Mouse (Mus musculus) adrenal gland, postnatal 25 days (tissue): ENCODE measurements around the gene Nipbl. TPM values are rescaled to one million over a fixed set of nuclear protein-coding genes. Genes with fewer than 3 reads are reported as not detected.

ENCODE experiments used
- DNase-seq: peaks from one replicate; pipeline ENCODE4 v3.0.0; 2021; ENCODE audit warnings: mixed read lengths
- total RNA-seq: library from RNA; stranded (reverse); gene quantifications from 2 replicates; pipeline ENCODE4 v1.2.3, GENCODE M21; 2021

Gene Nipbl
- total RNA-seq, 1 experiment from 2014 or later, result 54.8 TPM

GRCm38 (mm10) chr15:8416500-8417138, 27.6 kb downstream of the Nipbl start:
- no peak for DNase-seq

DNA sequence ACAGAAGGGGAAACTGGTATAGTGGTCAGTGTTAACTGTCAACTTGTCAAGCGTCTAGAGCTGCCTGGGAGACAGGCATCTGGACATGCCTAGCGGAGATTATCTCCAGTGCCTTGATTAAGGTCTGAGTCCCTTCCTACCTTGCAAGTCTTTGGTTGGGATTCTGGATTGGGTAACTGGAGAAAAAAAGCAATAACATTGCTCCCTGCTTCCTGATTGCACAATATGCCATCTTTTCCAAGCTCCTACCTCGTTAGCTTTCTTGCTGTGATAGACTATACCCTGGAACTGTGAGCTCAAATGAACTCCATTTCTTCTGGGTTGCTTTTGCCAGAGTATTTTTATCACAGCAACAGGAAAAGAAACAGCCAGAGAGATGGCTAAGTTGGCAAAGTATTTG, 30.9 kb downstream of the Nipbl start:
- no peak for DNase-seq

- DNase-seq, result no peak
These were observed 32.4 kb downstream of the Nipbl start for GRCm38 (mm10) chr15:8411873-8412272.

DNA sequence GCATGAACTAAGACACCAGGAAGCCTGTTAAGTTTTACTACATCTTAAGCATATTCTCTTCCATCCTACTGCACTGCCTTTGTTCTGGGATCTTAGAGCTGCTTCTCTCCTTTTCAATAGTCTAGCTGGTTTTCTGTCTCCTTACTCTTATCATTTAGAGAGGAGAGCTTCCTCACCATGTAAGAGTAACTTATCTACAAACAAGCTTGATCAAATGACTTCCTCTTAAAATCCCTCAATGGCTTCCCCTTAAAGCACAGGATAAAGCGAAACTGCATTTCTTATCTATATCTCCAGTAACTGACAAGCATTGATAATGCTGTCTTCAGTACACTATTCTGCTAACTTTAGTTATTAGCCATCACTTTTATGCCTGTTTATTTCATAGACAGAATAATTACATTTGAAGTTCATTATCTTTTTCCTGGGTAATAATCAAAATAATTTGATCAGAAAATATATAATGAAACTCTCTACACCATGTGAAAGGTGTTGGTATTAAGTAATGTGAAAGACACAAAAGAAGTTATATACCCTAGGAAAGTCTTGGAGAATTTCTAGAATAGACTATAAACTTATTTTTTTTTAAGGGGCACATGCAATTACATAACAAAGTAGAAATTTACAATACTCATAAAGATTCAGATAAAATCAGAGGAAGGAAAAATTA, 33.0 kb downstream of the Nipbl start:
- no peak for DNase-seq

DNA sequence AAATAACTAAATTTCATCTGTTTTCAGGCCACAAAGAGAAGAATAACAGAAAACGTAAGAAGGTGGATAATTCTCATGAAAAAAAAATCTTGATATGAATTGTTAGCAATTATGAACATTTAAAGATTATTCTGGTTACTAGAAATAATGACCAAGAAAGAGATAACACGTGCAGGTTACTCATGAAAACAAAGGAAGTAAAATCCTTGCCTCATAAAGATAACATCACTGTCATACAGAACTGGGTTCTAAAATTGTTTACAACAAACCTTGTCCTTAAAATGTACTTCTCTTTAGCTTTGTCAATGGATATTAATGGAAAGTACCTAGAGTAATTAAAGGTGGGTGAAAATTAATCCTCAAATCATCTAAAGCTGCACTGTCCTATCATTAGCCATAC, 37.2 kb downstream of the Nipbl start:
- no peak for DNase-seq

GRCm38 (mm10) chr15:8406219-8406618, 38.0 kb downstream of the Nipbl start:
- no peak for DNase-seq

DNA sequence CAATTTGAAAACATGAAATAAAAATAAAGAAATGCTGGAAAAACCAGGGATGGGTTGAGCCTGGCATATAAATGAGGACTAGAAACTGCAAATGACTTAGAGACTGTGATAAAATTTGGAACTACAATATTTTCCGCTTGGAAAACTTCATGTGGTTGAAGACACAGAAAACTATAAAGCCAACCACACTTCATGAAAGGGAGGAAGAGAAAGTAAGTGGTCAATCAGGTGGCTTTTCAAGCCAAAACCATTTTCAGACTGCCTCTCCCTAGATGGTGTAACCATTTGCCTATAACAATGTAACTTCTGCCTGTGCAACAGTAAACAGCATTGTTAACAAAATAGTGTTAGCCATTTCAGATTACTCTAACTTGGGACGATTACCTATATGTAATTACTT, 41.7 kb downstream of the Nipbl start:
- no peak for DNase-seq

- no peak for DNase-seq
These were observed 42.7 kb downstream of the Nipbl start for GRCm38 (mm10) chr15:8401536-8401935.

DNA sequence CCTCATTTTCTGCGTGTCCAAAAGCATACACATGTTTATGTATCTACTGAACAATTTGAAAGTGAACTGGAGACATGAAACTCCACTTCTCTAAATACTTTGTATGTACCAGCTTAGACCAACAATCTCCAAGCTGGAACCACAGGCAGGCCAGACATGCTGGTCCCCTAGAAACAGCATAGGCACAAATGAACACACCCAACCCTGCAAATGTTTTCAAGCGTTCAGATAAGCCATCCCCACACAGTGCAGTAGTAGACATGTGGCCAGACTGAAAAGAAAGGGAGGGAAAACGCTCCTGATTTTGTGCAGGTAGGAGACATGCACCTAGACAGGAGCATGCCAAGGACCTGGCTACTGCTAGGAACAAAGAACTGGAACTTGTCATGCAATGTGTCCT, 52.5 kb downstream of the Nipbl start:
- DNase-seq, result no peak

- no peak for DNase-seq
These were observed 62.0 kb downstream of the Nipbl start for GRCm38 (mm10) chr15:8382213-8382612.

- DNase-seq, result no peak
These were observed 68.6 kb downstream of the Nipbl start for GRCm38 (mm10) chr15:8375657-8376056.

DNA sequence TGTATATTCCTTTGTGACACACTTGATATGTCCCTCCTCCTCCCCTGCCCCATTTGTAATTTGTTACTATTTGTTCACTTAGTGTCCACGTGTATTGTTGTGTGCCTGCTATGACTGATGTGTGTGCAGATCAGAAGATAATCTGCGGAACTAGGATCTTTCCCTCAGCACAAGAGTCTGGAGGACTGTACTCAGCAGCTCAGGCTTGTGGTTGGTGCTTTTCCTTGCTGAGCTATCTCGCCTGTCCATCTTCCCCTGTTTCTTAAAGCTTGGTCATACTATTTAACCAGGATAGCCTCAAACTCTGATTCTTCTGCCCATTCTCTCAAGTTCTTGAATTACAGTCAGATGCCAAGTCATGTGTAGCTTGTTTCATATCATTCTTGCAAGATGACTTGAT, 69.5 kb downstream of the Nipbl start:
- no peak for DNase-seq

GRCm38 (mm10) chr15:8347104-8347773, 97.0 kb downstream of the Nipbl start:
- DNase-seq, result no peak

- no peak for DNase-seq
These were observed 103.7 kb downstream of the Nipbl start for GRCm38 (mm10) chr15:8340596-8340995.

DNA sequence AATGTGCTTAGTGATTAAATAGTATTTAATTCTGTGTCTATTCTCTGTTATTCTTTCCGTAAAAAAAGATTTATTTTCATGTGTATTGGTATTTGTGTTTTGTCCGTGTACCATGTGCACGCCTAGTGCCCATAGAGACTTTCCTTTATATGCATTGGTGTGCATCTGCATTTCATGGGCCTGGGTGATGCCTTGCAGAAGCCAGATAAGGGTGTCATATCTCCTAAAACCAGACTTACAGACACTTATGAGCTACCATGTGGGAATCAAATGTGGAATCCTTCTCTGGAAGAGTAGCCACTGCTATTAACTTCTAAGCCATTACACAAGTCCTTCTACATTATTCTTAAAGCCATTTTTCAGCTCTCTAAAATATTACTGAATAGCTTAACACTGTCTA, 112.7 kb downstream of the Nipbl start:
- DNase-seq, result no peak

DNA sequence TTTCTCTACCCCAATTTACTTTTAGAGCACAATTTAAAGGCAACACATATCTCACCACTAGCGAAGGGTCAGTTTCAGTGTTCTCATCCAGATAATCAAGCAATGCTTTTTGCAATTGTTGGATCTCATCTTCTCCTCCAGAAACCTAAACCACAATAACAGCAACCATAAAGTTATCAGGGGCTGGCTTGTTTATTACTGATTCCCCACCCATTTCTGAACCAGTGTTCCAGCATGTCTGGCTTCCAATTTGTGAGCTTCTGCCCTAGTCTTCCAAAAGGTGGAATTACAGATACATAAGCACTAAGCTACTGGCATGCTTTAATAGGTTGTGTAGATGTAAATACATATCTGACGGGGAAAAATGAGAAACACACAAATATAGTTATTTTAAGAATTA, 118.6 kb downstream of the Nipbl start:
- no peak for DNase-seq

- no peak for DNase-seq
These were observed 119.4 kb downstream of the Nipbl start for GRCm38 (mm10) chr15:8324833-8325232.

DNA sequence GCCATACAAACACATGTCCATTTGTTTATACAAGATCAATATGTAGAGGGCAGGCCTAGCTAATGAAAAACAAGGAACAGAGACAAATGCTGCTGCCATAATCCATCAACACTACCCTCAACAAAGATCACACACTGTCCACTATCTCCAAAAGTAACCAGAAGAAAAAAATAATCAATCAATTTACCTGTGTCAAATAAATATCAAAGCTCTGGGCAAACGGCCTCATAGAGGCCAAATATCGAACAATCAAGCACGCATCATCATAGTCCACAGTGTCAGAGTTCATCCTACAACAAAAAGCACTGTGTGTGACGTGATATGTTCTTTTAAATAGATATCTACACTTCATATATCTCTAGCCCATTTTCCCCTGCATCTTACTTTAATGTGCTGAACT, 120.2 kb downstream of the Nipbl start:
- DNase-seq, result no peak

DNA sequence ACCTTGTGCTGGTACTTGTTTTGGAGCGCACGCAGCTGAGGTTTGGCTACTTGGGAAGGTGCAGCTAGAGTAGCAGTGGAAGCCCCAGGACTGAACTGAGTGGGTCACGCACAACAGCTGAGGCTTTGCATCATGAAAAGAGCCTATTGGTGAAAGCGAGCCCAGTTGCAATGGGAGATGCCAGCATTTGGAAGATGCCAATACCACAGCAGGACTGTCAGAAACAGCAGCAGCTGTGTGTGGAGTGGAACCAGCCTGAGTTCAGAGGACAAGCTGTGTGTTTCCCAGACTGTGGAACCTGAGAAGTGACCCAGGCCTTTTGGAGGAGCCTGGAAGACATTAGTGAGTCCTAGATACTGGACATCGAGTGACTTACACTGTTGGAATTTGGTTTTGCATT, 122.8 kb downstream of the Nipbl start:
- DNase-seq, result no peak

DNA sequence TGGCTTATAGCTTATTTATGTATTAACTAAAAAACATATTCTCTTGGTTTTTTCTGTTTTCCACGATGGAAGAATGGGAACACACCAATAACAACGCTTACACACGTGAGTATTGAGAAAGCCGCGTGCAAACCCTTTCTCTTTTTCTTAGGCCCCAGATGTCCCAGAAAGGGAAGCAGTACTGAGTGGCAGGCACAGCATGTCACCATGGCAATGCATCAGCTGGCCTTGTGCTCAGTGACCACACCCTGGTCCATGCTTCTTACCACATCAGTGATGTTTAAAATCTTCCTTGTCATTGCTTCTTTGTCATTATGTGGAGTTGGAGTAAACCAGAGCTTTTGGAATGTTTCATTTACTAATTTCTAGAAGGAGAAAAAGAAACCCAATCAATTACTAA, 125.1 kb downstream of the Nipbl start:
- DNase-seq, result no peak

DNA sequence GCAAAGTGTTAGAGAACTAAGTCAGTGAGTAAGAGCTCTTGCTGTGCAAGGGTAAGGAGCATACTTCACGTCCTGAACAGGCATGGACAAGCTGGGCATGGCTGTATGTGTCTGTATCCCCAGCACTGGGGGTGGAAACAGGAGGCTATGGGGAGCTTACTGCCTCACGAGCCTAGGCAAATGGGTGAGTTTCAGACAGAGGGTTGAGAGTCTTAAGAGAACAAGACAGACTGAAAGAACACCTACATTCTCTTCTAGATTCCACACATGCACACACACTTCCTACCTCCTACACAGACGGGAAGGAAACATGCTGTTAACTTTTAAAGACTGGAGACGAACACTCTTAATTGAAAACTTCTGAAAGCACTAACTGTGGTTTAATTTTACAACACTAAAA, 126.9 kb downstream of the Nipbl start:
- no peak for DNase-seq

DNA sequence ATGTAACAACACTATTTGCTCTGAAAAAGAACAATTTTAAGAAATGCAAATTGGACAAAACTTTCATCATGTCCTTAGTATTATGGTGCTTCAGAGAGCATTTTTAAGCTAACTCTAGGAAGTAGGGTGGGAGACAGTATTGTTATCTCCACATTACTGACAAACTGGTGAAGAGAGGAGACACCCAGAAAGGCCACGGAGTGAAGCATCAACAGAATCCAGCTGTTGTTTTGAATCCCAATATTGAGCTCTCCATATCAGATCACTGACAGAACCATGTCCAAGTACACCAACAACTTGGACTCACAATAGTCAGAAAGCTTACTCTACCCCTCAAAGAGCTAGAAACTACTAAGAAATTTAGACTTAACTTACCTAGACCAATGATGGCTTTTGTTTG, 138.8 kb downstream of the Nipbl start:
- DNase-seq, result no peak

DNA sequence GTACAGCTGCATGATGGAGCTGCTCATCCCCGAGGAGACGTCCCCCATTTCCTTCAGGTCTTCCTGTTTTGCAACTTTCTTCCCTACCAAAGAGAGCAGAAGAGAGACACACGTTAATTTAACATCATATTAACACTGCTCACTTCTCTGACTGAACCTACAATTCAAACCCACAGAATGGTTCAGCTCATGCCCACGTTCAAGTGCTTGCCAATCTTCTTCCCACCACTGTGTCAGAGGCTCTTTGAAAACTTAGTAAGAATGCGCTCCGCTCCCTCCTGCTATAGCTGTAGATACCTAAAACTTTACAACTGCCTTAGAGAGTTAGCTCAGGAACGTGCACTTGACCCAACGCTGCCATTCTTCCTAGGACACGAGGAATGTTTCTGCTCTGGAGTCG, 141.3 kb downstream of the Nipbl start:
- DNase-seq, result no peak

- DNase-seq, result no peak
These were observed 150.1 kb downstream of the Nipbl start for GRCm38 (mm10) chr15:8294150-8294549.
